Mouse (Mus musculus) midbrain, embryonic 10.5 days (tissue): Measurements from ENCODE around the gene 4930438A08Rik. TPM values are rescaled to one million over a fixed set of nuclear protein-coding genes. Genes with fewer than 3 reads are reported as not detected.

ENCODE experiments used
- DNase-seq: peaks from one replicate; pipeline ENCODE4 v3.0.0-alpha.2; 2017; ENCODE audit warnings: low spot score
- H3K27ac ChIP-seq: fragments of 300-500 bp; sonication (generic); replicated peaks from 2 replicates; pipeline ENCODE4 v1.5.1; 2016; ENCODE audit warnings: mild to moderate bottlenecking
- H3K27me3 ChIP-seq: fragments of 300-500 bp; sonication (generic); 2 replicates; pipeline ENCODE4 v1.6.1; 2016; ENCODE audit warnings: low read depth, mild to moderate bottlenecking; ENCODE audit not compliant: poor library complexity, severe bottlenecking
- H3K36me3 ChIP-seq: fragments of 300-500 bp; sonication (generic); 2 replicates; pipeline ENCODE4 v1.6.1; 2016; ENCODE audit warnings: mild to moderate bottlenecking, moderate library complexity
- H3K4me1 ChIP-seq: fragments of 300-500 bp; sonication (generic); 2 replicates; pipeline ENCODE4 v1.6.1; 2016
- H3K4me3 ChIP-seq: fragments of 300-500 bp; sonication (generic); 2 replicates; pipeline ENCODE4 v1.5.1; 2016; ENCODE audit warnings: mild to moderate bottlenecking, moderate library complexity
- H3K9me3 ChIP-seq: fragments of 300-500 bp; sonication (generic); replicated peaks from 2 replicates; pipeline ENCODE4 v1.6.1; 2016; ENCODE audit warnings: mild to moderate bottlenecking
- WGBS: fragments of 180-500 bp; shearing (Covaris S2); methylation state at CpG from one replicate; pipeline ENCODE4 v1.1.7; 2016; 5-methylcytosine and 5-hydroxymethylcytosine counted together
- polyA plus RNA-seq: library from polyadenylated mRNA; unstranded; fragments of >200 nt; fragmentation: Nextera tagmentation; extraction: Ambion mirVana; gene quantifications from 2 replicates; pipeline ENCODE4 v1.2.1, GENCODE M21; 2016

The 4930438A08Rik gene
- polyA plus RNA-seq, 1 experiment from 2014 or later, result not detected

DNA sequence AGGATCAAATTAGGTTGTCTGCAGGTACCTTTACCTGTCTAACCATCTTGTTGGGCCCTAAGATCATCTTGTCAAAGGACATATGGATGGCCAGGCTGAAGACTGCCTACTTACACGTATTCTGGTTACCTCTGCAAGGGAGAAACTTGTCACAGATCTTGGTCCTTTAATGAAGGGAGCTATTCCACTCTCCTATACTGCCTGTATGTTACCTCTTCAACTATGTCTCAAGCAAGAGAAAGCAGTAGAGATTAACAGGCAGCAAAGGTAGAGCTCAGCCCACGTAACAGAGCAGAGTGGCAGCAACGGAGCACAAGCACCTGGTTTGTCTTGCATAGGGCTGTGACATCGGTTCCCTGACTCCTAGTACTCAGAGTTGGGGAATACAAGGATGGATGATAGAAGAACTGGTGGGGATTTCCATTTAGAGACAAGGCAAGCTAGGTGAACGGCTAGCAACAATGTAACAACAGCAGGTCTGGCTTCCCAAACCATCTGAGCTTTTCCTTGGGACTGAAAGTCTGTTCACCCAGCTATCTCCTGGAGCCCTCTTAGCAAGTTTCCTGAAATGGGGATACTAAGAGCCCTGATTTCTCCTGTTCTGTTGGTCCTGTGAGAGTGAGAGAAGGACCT, 41.1 kb downstream of the 4930438A08Rik start:
- Histone ChIP-seq H3K4me1 (no peaks in the 10 kb centered on the region), H3K27ac (no peak overlapping the region), H3K4me3 (no peak overlapping the region), H3K9me3 (no peaks in the 10 kb centered on the region), H3K36me3 (peaks cover 80% of the 10 kb centered on the region), H3K27me3 (no peaks in the 10 kb centered on the region)
- 91% methylated on average over 5 of the region's 5 CpGs for WGBS
- no peak for DNase-seq

DNA sequence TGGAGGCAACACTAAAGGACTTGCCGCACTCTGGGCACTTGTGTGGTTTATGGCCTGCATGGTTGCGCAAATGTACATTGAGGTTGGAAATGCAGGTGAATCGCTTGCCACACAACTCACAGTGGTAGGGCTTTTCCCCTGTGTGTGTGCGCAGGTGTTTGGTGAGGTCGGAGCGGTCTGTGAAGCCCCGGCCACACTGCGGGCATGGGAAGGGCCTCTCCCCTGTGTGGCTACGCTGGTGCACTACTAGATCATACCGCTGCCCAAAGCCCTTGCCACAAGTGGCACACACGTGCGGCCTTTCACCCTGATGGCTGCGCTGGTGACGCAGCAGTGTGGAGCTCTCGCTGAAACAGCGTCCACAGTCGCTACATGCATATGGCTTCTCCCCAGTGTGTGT, 41.7 kb downstream of the 4930438A08Rik start:
- no peaks in the 10 kb centered on the region for H3K4me1 ChIP-seq
- no peak for DNase-seq
- H3K9me3 ChIP-seq, result no peaks in the 10 kb centered on the region
- H3K27me3 ChIP-seq, result no peaks in the 10 kb centered on the region
- WGBS, result 85% methylated on average over 17 of the region's 17 CpGs
- H3K36me3 ChIP-seq, result peaks cover 73% of the 10 kb centered on the region
- H3K4me3 ChIP-seq, result no peak overlapping the region
- no peak overlapping the region for H3K27ac ChIP-seq

- no peak overlapping the region for H3K27ac ChIP-seq
- DNase-seq, result no peak
- 70% methylated on average over 28 of the region's 28 CpGs for WGBS
- H3K4me1 ChIP-seq, result peaks cover 5% of the 10 kb centered on the region
- no peaks in the 10 kb centered on the region for H3K27me3 ChIP-seq
- H3K9me3 ChIP-seq, result no peaks in the 10 kb centered on the region
- peaks cover 68% of the 10 kb centered on the region for H3K36me3 ChIP-seq
- H3K4me3 ChIP-seq, result no peak overlapping the region
Observed at GRCm38 (mm10) chr11:58316768-58317390, 42.3 kb downstream of the 4930438A08Rik start.

- H3K4me1 ChIP-seq, result peaks cover 26% of the 10 kb centered on the region
Observed at GRCm38 (mm10) chr11:58322824-58323569, 48.4 kb downstream of the 4930438A08Rik start.

DNA sequence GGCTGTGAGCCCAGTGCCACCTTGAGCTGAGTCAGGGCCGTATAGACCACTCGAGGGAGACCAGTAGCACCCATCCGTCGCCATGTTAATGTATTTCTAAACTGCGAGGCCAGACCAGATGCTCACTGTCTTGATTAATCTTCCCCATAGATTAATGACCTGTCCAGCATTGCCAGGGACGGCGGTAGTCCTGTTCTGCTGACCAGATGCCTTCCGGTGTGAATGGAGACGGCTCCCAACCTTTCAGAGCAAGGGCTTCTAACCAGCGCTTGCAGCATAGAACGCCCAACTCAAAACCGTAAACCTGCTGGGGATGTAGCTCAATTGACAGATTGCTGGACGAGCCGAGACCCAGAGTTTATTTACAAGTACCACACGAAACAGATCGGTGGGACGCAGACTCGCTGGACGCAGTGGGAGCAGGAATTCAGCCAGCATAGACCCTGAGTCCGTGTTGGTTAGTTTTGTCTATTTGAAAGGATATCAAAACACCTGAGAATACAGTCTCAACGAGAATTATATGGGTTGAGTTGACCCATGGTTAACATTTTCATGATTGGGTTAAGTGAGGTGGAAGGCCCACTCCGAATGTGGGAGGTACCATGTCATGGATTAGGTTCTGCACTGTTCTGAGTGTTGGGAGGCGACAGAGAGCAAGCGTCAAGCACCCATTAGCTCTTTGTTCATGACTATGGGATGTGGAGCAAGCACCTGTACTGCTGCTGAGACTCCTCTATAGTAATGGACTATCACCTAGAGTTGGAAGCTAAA, 49.2 kb downstream of the 4930438A08Rik start:
- Histone ChIP-seq H3K4me1 (peaks cover 27% of the 10 kb centered on the region), H3K9me3 (no peaks in the 10 kb centered on the region), H3K27me3 (no peaks in the 10 kb centered on the region), H3K4me3 (peak overlapping the region; percentile 74), H3K36me3 (peaks cover 29% of the 10 kb centered on the region), H3K27ac (peak overlapping the region; percentile 91)
- 16% methylated on average over 24 of the region's 24 CpGs for WGBS
- no peak for DNase-seq

More at GRCm38 (mm10) chr11:58322824-58323569, 48.4 kb downstream of the 4930438A08Rik start:
- under 1% methylated on average over 55 of the region's 63 CpGs for WGBS
- H3K36me3 ChIP-seq, result peaks cover 32% of the 10 kb centered on the region
- H3K9me3 ChIP-seq, result no peaks in the 10 kb centered on the region
- H3K4me3 ChIP-seq, result peak overlapping the region; percentile 74
- DNase-seq, result peak; percentile 97
- H3K27me3 ChIP-seq, result no peaks in the 10 kb centered on the region
- peak overlapping the region; percentile 91 for H3K27ac ChIP-seq

DNA sequence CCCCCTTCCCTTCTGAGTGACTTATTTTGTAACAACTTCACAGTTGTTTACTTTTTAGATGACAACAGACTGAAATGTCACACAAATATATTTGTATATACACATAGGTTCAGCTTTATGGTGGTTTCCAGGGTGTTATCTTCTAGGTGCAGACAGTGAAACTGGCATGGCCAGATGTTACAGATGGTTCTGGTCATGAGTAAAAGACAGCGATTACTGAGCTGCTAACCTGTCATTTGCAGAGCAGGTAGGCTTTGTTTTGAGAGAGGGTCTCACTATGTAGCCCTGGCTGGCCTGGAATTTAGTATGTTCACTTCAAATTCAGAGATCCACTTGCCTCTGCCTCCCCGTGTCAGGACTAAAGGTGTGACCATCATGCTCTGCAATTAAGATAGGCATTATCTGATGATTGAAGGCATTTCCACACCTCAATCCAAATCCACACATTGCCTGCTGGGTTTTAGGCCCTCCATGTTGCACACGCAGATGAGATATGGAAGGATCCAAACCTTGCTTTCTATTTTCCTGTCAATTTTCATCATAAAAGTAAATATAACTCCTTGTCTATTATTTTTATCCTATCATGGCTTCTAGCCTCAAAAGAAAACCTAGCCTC, 50.1 kb downstream of the 4930438A08Rik start:
- Histone ChIP-seq H3K27ac (no peak overlapping the region), H3K4me1 (peaks cover 36% of the 10 kb centered on the region), H3K9me3 (no peaks in the 10 kb centered on the region), H3K27me3 (no peaks in the 10 kb centered on the region), H3K4me3 (0 out of 2 replicates have a peak overlapping the region, but pooled peaks have one; percentile 2), H3K36me3 (peaks cover 23% of the 10 kb centered on the region)
- DNase-seq, result no peak
- 88% methylated on average over 3 of the region's 3 CpGs for WGBS

DNA sequence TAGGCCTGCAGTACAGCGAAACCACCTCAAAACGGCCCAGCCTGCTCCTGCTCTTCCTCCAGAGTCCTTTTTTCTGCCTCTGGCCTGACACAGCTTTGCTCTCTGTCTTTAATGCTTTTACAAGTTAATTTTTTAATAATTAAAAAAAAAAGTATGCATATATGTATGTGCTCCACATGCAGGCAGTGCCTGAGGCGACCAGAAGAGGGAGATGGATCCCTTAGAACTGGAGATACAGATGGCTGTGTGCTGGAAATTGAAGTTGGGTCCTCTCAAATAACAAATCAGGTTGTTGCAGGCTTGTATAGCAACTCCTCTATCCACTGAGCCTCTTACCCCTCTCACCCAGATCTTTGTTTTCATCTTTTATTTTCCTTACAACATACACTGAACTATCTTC, 52.2 kb downstream of the 4930438A08Rik start:
- Histone ChIP-seq H3K4me3 (no peak overlapping the region), H3K9me3 (no peaks in the 10 kb centered on the region), H3K27me3 (no peaks in the 10 kb centered on the region), H3K27ac (no peak overlapping the region), H3K36me3 (peaks cover 26% of the 10 kb centered on the region), H3K4me1 (peaks cover 40% of the 10 kb centered on the region)
- WGBS, result 93% methylated on average over 3 of the region's 3 CpGs
- DNase-seq, result no peak

GRCm38 (mm10) chr11:58329906-58330275, 55.3 kb downstream of the 4930438A08Rik start:
- H3K9me3 ChIP-seq, result no peaks in the 10 kb centered on the region
- peaks cover 56% of the 10 kb centered on the region for H3K36me3 ChIP-seq
- no peaks in the 10 kb centered on the region for H3K27me3 ChIP-seq
- H3K4me3 ChIP-seq, result peak overlapping the region; percentile 77
- DNase-seq, result no peak
- WGBS, result under 1% methylated on average over 21 of the region's 21 CpGs
- H3K4me1 ChIP-seq, result peaks cover 32% of the 10 kb centered on the region
- H3K27ac ChIP-seq, result peak overlapping the region; percentile 96

DNA sequence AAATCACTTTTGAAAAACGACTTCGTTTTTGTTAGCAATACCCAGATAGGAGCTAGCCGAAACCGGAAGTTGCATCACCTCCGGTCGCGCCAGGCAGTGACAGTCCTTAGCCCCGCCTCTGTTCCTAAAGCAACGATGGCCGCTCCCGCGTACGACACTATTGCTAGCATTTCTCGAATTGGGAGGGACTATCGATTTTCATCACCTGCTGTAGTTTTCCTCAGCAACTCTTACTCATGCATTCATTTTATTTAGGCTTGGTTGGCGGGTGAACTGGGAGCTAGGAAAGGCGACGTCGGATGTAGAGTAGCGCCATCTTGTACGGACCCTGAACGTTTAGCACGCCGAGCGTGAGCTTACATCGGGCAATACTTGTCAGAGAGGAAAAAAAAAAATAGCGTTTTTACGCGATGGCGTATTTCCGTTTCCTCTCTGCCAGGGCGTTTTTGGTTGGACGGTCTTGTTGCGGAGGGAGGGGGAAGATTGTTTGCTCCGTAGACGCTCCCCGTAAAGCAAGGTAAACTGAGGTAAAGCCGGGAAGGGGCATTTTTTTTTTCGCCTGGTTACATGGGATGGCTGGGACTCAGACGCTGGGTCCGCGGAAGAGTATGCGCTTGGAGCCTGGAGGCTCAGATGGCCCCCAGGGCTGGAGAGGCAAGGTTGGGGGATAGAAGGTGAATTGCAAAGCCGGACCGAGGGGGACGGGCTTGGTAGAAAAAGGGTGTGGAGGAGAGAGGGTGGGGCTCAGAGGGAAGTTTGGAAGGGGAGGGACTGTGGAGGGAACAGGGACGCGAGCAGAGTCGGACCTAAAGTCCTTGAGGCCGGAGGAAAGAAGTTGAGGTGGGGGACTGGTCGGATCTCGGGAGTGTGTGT, 55.9 kb downstream of the 4930438A08Rik start, which contains the start of the genes Zfp672 and Sh3bp5l:
Gene Zfp672 (minus strand): TSS at position 64 of the 873 bp plus-strand sequence.
Gene Sh3bp5l (plus strand): TSS at position 449 of the 873 bp plus-strand sequence.
- Histone ChIP-seq H3K27ac (peak within 1 kb of the TSS; percentile 96), H3K27me3 (no peaks in the 10 kb centered on the region), H3K36me3 (peaks cover 59% of the 10 kb centered on the region), H3K4me3 (peak within 1 kb of the TSS; percentile 77), H3K9me3 (no peaks in the 10 kb centered on the region), H3K4me1 (peaks cover 32% of the 10 kb centered on the region)
- WGBS, result under 1% methylated on average over 52 of the region's 52 CpGs
- peak; percentile 92 for DNase-seq

GRCm38 (mm10) chr11:58331149-58331495, 56.5 kb downstream of the 4930438A08Rik start:
- peaks cover 32% of the 10 kb centered on the region for H3K4me1 ChIP-seq
- H3K27me3 ChIP-seq, result no peaks in the 10 kb centered on the region
- 26% methylated on average over 10 of the region's 10 CpGs for WGBS
- H3K9me3 ChIP-seq, result no peaks in the 10 kb centered on the region
- H3K27ac ChIP-seq, result peak overlapping the region; percentile 96
- peak overlapping the region; percentile 77 for H3K4me3 ChIP-seq
- peaks cover 62% of the 10 kb centered on the region for H3K36me3 ChIP-seq
- no peak for DNase-seq

GRCm38 (mm10) chr11:58331546-58331945, 56.9 kb downstream of the 4930438A08Rik start:
- no peaks in the 10 kb centered on the region for H3K27me3 ChIP-seq
- DNase-seq, result no peak
- peaks cover 32% of the 10 kb centered on the region for H3K4me1 ChIP-seq
- WGBS, result 89% methylated on average over 6 of the region's 6 CpGs
- peak overlapping the region; percentile 96 for H3K27ac ChIP-seq
- H3K9me3 ChIP-seq, result no peaks in the 10 kb centered on the region
- peak overlapping the region; percentile 77 for H3K4me3 ChIP-seq
- H3K36me3 ChIP-seq, result peaks cover 62% of the 10 kb centered on the region
